Mouse (Mus musculus): ENCODE results near the gene Tgfbr3l. TPM values are rescaled to one million over a fixed set of nuclear protein-coding genes. Genes with fewer than 3 reads are reported as not detected.

Tgfbr3l gene
- polyA plus RNA-seq, 1 experiment, result 18.2 TPM

- no peaks in the 10 kb centered on the region for H3K36me3 ChIP-seq (ENCODE audit: control insufficient read depth, insufficient read depth, low read length)
- H3K27me3 ChIP-seq (ENCODE audit: control insufficient read depth, insufficient read depth, low read length), result 0 out of 2 replicates have a peak, but pooled peaks cover 2% of the 10 kb centered on the region
- peak overlapping the region; percentile 76 for H3K27ac ChIP-seq (ENCODE audit: control insufficient read depth, insufficient read depth, low read depth, low read length)
- H3K4me3 ChIP-seq (ENCODE audit: control insufficient read depth, low read depth, low read length), result peak overlapping the region; percentile 63
- TF ChIP-seq POLR2A (IDR thresholded peaks at IDR 0.05; ENCODE audit: control insufficient read depth, low read depth, low read length) (no peak), CTCF (IDR thresholded peaks at IDR 0.05; ENCODE audit: control insufficient read depth, insufficient read depth, insufficient replicate concordance, low read depth, low read length) (no peak)
- peaks cover 37% of the 10 kb centered on the region for H3K4me1 ChIP-seq (ENCODE audit: control insufficient read depth, insufficient read depth, low read length)
These were observed 34.6 kb upstream of the Tgfbr3l start for GRCm38 (mm10) chr8:4213210-4214005.

- 0 out of 2 replicates have a peak, but pooled peaks cover 2% of the 10 kb centered on the region for H3K27me3 ChIP-seq (ENCODE audit: control insufficient read depth, insufficient read depth, low read length)
These were observed 33.7 kb upstream of the Tgfbr3l start for GRCm38 (mm10) chr8:4214006-4214980.

GRCm38 (mm10) chr8:4216296-4216695 is 31.7 kb upstream of the Tgfbr3l start:
- Histone ChIP-seq H3K36me3 (ENCODE audit: control insufficient read depth, insufficient read depth, low read length) (no peaks in the 10 kb centered on the region), H3K27ac (ENCODE audit: control insufficient read depth, insufficient read depth, low read depth, low read length) (no peak overlapping the region), H3K27me3 (ENCODE audit: control insufficient read depth, insufficient read depth, low read length) (0 out of 2 replicates have a peak, but pooled peaks cover 2% of the 10 kb centered on the region), H3K4me1 (ENCODE audit: control insufficient read depth, insufficient read depth, low read length) (peaks cover 37% of the 10 kb centered on the region), H3K4me3 (ENCODE audit: control insufficient read depth, low read depth, low read length) (peak overlapping the region; percentile 4; the same call in 1 of the 2 replicates)
- TF ChIP-seq CTCF (IDR thresholded peaks at IDR 0.05; ENCODE audit: control insufficient read depth, insufficient read depth, insufficient replicate concordance, low read depth, low read length) (no peak), POLR2A (IDR thresholded peaks at IDR 0.05; ENCODE audit: control insufficient read depth, low read depth, low read length) (no peak)

More at GRCm38 (mm10) chr8:4214006-4214980, 33.7 kb upstream of the Tgfbr3l start:
- Histone ChIP-seq H3K4me1 (ENCODE audit: control insufficient read depth, insufficient read depth, low read length) (peaks cover 37% of the 10 kb centered on the region), H3K27ac (ENCODE audit: control insufficient read depth, insufficient read depth, low read depth, low read length) (peak overlapping the region; percentile 76), H3K4me3 (ENCODE audit: control insufficient read depth, low read depth, low read length) (peak overlapping the region; percentile 63), H3K36me3 (ENCODE audit: control insufficient read depth, insufficient read depth, low read length) (no peaks in the 10 kb centered on the region)
- TF ChIP-seq CTCF (IDR thresholded peaks at IDR 0.05; ENCODE audit: control insufficient read depth, insufficient read depth, insufficient replicate concordance, low read depth, low read length) (no peak), POLR2A (IDR thresholded peaks at IDR 0.05; ENCODE audit: control insufficient read depth, low read depth, low read length) (no peak; the same call in 1 of the 2 replicates)

- no peak within 1 kb of the TSS for H3K27ac ChIP-seq (ENCODE audit: control insufficient read depth, insufficient read depth, low read depth, low read length)
- TF ChIP-seq CTCF (IDR thresholded peaks at IDR 0.05; ENCODE audit: control insufficient read depth, insufficient read depth, insufficient replicate concordance, low read depth, low read length), result no peak
- no peak for TF ChIP-seq POLR2A (IDR thresholded peaks at IDR 0.05; ENCODE audit: control insufficient read depth, low read depth, low read length)
These were observed 31.0 kb upstream of the Tgfbr3l start, which contains the start of gene Prr36 for GRCm38 (mm10) chr8:4216791-4217621. Prr36 (minus strand) TSS chr8:4217459.

GRCm38 (mm10) chr8:4219617-4220016 is 28.4 kb upstream of the Tgfbr3l start:
- H3K4me3 ChIP-seq (ENCODE audit: control insufficient read depth, low read depth, low read length), result no peak overlapping the region
- no peak overlapping the region for H3K27ac ChIP-seq (ENCODE audit: control insufficient read depth, insufficient read depth, low read depth, low read length)
- H3K27me3 ChIP-seq (ENCODE audit: control insufficient read depth, insufficient read depth, low read length), result 0 out of 2 replicates have a peak, but pooled peaks cover 2% of the 10 kb centered on the region
- peaks cover 19% of the 10 kb centered on the region for H3K4me1 ChIP-seq (ENCODE audit: control insufficient read depth, insufficient read depth, low read length)
- no peaks in the 10 kb centered on the region for H3K36me3 ChIP-seq (ENCODE audit: control insufficient read depth, insufficient read depth, low read length)
- TF ChIP-seq CTCF (IDR thresholded peaks at IDR 0.05; ENCODE audit: control insufficient read depth, insufficient read depth, insufficient replicate concordance, low read depth, low read length) (no peak), POLR2A (IDR thresholded peaks at IDR 0.05; ENCODE audit: control insufficient read depth, low read depth, low read length) (no peak)

More at GRCm38 (mm10) chr8:4216791-4217621, 31.0 kb upstream of the Tgfbr3l start, which contains the start of gene Prr36:
- no peaks in the 10 kb centered on the region for H3K36me3 ChIP-seq (ENCODE audit: control insufficient read depth, insufficient read depth, low read length)
- H3K4me3 ChIP-seq (ENCODE audit: control insufficient read depth, low read depth, low read length), result peak within 1 kb of the TSS; percentile 4; the same call in 1 of the 2 replicates
- peaks cover 37% of the 10 kb centered on the region for H3K4me1 ChIP-seq (ENCODE audit: control insufficient read depth, insufficient read depth, low read length)
- 0 out of 2 replicates have a peak, but pooled peaks cover 2% of the 10 kb centered on the region for H3K27me3 ChIP-seq (ENCODE audit: control insufficient read depth, insufficient read depth, low read length)

GRCm38 (mm10) chr8:4222059-4222458 is 26.0 kb upstream of the Tgfbr3l start:
- Histone ChIP-seq H3K36me3 (ENCODE audit: control insufficient read depth, insufficient read depth, low read length) (no peaks in the 10 kb centered on the region), H3K27me3 (ENCODE audit: control insufficient read depth, insufficient read depth, low read length) (no peaks in the 10 kb centered on the region), H3K27ac (ENCODE audit: control insufficient read depth, insufficient read depth, low read depth, low read length) (no peak overlapping the region), H3K4me3 (ENCODE audit: control insufficient read depth, low read depth, low read length) (no peak overlapping the region), H3K4me1 (ENCODE audit: control insufficient read depth, insufficient read depth, low read length) (peaks cover 15% of the 10 kb centered on the region)
- TF ChIP-seq POLR2A (IDR thresholded peaks at IDR 0.05; ENCODE audit: control insufficient read depth, low read depth, low read length) (no peak), CTCF (IDR thresholded peaks at IDR 0.05; ENCODE audit: control insufficient read depth, insufficient read depth, insufficient replicate concordance, low read depth, low read length) (no peak)

Measured in testis, adult 2 months (tissue).